Mouse (Mus musculus) MEL (cell line): ENCODE measurements around the gene Vwa8.

Source experiments
- CTCF ChIP-seq, 3 experiments: IDR thresholded peaks in 2 of 3; conservative IDR thresholded peaks in 1 of 3; 2 replicates each; pipeline ENCODE4 v1.5.1; 2011 to 2012; ENCODE audit warnings: low read length in 3 of 3, low read depth in 2 of 3, mild to moderate bottlenecking in 2 of 3, improper control_type of control experiment in 1 of 3, inconsistent platforms in 1 of 3, mixed read lengths in 1 of 3, moderate library complexity in 1 of 3; ENCODE audit not compliant: control insufficient read depth in 1 of 3, insufficient read depth in 1 of 3, poor library complexity in 1 of 3, severe bottlenecking in 1 of 3
- EP300 ChIP-seq, 2 experiments: IDR thresholded peaks; 2 replicates each; pipeline ENCODE4 v1.6.1; 2011; ENCODE audit warnings: improper control_type of control experiment in 2 of 2, low read length in 2 of 2, low read depth in 1 of 2, mild to moderate bottlenecking in 1 of 2
- MAX ChIP-seq: IDR thresholded peaks from 2 replicates; pipeline ENCODE4 v1.6.1; 2011; ENCODE audit warnings: low read length, improper control_type of control experiment
- MEF2A ChIP-seq: IDR thresholded peaks from 2 replicates; pipeline ENCODE4 v1.6.1; 2014; ENCODE audit warnings: low read depth, mild to moderate bottlenecking, inconsistent platforms, low read length, improper control_type of control experiment; ENCODE audit not compliant: poor library complexity, insufficient replicate concordance, severe bottlenecking; ENCODE audit errors: extremely low read depth
- POLR2A ChIP-seq, 2 experiments: IDR thresholded peaks; 2 replicates each; pipeline ENCODE4 v1.6.1; 2011 to 2012; ENCODE audit warnings: low read length in 2 of 2, mild to moderate bottlenecking in 2 of 2, control low read depth in 1 of 2, improper control_type of control experiment in 1 of 2, low read depth in 1 of 2, moderate library complexity in 1 of 2; ENCODE audit not compliant: control insufficient read depth in 1 of 2, insufficient read depth in 1 of 2, poor library complexity in 1 of 2
- POLR2AphosphoS2 ChIP-seq: IDR thresholded peaks from 2 replicates; pipeline ENCODE4 v1.6.1; 2011; ENCODE audit warnings: low read length, improper control_type of control experiment
- RCOR1 ChIP-seq: IDR thresholded peaks from 2 replicates; pipeline ENCODE4 v1.6.1; 2012; ENCODE audit warnings: low read depth, mild to moderate bottlenecking, inconsistent platforms, low read length, improper control_type of control experiment

GRCm38 (mm10) chr14:79086006-79086405 is 237.2 kb downstream of the Vwa8 start:
- TF ChIP-seq CTCF (IDR thresholded peaks at IDR 0.05 in 2 of 3, conservative IDR thresholded peaks at IDR 0.05 in 1 of 3; ENCODE audit: control insufficient read depth in 1 of 3, insufficient read depth in 1 of 3, low read depth in 2 of 3, low read length in 3 of 3, poor library complexity in 1 of 3, severe bottlenecking in 1 of 3) (no peak), POLR2AphosphoS2 (no peak), EP300 (IDR thresholded peaks at IDR 0.05; ENCODE audit: low read depth in 1 of 2, low read length in 2 of 2) (no peak), POLR2A (IDR thresholded peaks at IDR 0.05; ENCODE audit: control insufficient read depth in 1 of 2, insufficient read depth in 1 of 2, low read depth in 1 of 2, low read length in 2 of 2, poor library complexity in 1 of 2) (no peak), MEF2A (no peak), RCOR1 (no peak), MAX (no peak)
